ENCODE assay signal across 9 mouse cellular contexts in genomic region chr12:3307587-3307986, GRCm38 (mm10). TPM values are rescaled to one million over a fixed set of nuclear protein-coding genes. Genes with fewer than 3 reads are reported as not detected.
DNase-seq lines count a peak whose midpoint lies in the region; ATAC-seq and TF ChIP-seq lines count a peak whose summit lies in the region.
"Had no signal": no experiment of that assay in that cellular context is flagged by ENCODE, and none has a peak within 500 bp of the region (broad histone marks: within the 10 kb centered on the region; RNA-seq: fewer than 3 reads in every experiment).

No protein-coding gene starts in this region.

- peak overlapping the region; percentile 22 for H3K4me3 ChIP-seq in kidney, adult 2 months (ENCODE audit: insufficient read depth, low read depth, low read length)
- H3K4me3 ChIP-seq in brown adipose tissue, adult 24 weeks (ENCODE audit: insufficient read depth, low read depth, low read length) = peak overlapping the region; percentile 42
- peak overlapping the region; percentile 71 for H3K4me3 ChIP-seq in hindbrain, embryonic 16.5 days (ENCODE audit: low read length)
- peak overlapping the region; percentile 76 for H3K4me3 ChIP-seq in midbrain, embryonic 15.5 days

- peak overlapping the region; percentile 44 for H3K9ac ChIP-seq in hindbrain, embryonic 16.5 days (ENCODE audit: low read depth, low read length)
- H3K9ac ChIP-seq in midbrain, embryonic 15.5 days = peak overlapping the region; percentile 39

- TF ChIP-seq POLR2A in kidney, adult 2 months (IDR thresholded peaks at IDR 0.05; ENCODE audit: low read depth, low read length) = no peak

- no peaks in the 10 kb centered on the region for H3K27me3 ChIP-seq in kidney, adult 2 months (replicated peaks; ENCODE audit: control insufficient read depth, insufficient read depth, low read length)
- no peaks in the 10 kb centered on the region for H3K27me3 ChIP-seq in hindbrain, embryonic 16.5 days (replicated peaks; ENCODE audit: control insufficient read depth, insufficient read depth, low read length)
- H3K27me3 ChIP-seq in midbrain, embryonic 15.5 days (replicated peaks) = no peaks in the 10 kb centered on the region
- H3K27me3 ChIP-seq: Patski had no signal

- H3K4me1 ChIP-seq in kidney, adult 2 months (ENCODE audit: control insufficient read depth, insufficient read depth, low read length) = peaks cover 11% of the 10 kb centered on the region
- H3K4me1 ChIP-seq in brown adipose tissue, adult 24 weeks (ENCODE audit: control insufficient read depth, insufficient read depth, insufficient read length, low read length) = peaks cover 6% of the 10 kb centered on the region
- peaks cover 17% of the 10 kb centered on the region for H3K4me1 ChIP-seq in hindbrain, embryonic 16.5 days (ENCODE audit: control insufficient read depth, insufficient read depth, low read depth, low read length)
- H3K4me1 ChIP-seq in midbrain, embryonic 15.5 days = peaks cover 28% of the 10 kb centered on the region

- H3K27ac ChIP-seq in kidney, adult 2 months (ENCODE audit: insufficient read depth, low read depth, low read length) = no peak overlapping the region
- no peak overlapping the region for H3K27ac ChIP-seq in brown adipose tissue, adult 24 weeks (replicated peaks; ENCODE audit: low read depth, low read length)
- H3K27ac ChIP-seq in hindbrain, embryonic 16.5 days (ENCODE audit: low read depth, low read length) = no peak overlapping the region
- H3K27ac ChIP-seq in midbrain, embryonic 15.5 days = no peak overlapping the region

- intact Hi-C loops in left cerebral cortex, postnatal 10 days (cut with DNase I) = loop anchor here (2.0 to 5.0 kb wide), 2 partner anchors 57 to 70 kb away; no protein-coding TSS in a partner anchor

- no peaks in the 10 kb centered on the region for H3K36me3 ChIP-seq in kidney, adult 2 months (ENCODE audit: control insufficient read depth, insufficient read depth, low read length)
- no peaks in the 10 kb centered on the region for H3K36me3 ChIP-seq in hindbrain, embryonic 16.5 days (ENCODE audit: control insufficient read depth, insufficient read depth, low read length)
- H3K36me3 ChIP-seq in midbrain, embryonic 15.5 days (replicated peaks) = no peaks in the 10 kb centered on the region

- H3K4me2 ChIP-seq in hindbrain, embryonic 16.5 days (ENCODE audit: low read length) = peak overlapping the region; percentile 84
- H3K4me2 ChIP-seq in midbrain, embryonic 15.5 days = peak overlapping the region; percentile 79

- 11% methylated on average over 6 of the region's 6 CpGs for WGBS in kidney, adult 2 months
- WGBS in hindbrain, embryonic 16.5 days = 36% methylated on average over 6 of the region's 6 CpGs
- 40% methylated on average over 6 of the region's 6 CpGs for WGBS in midbrain, embryonic 15.5 days

- TF ChIP-seq CTCF in kidney, adult 2 months (conservative IDR thresholded peaks at IDR 0.05; ENCODE audit: insufficient read depth, insufficient read length, low read depth, low read length) = no peak

- no peak for DNase-seq in kidney, adult 2 months
- DNase-seq in kidney, postnatal 14 days = no peak
- DNase-seq in natural killer cell, adult 2 months (ENCODE audit: low spot score in 2 of 2) = no peak
- no peak for DNase-seq in left cerebral cortex, postnatal 10 days (ENCODE audit: extremely low spot score in 1 of 2, low spot score in 2 of 2)
- DNase-seq in layer of hippocampus, adult 11-12 months (ENCODE audit: low spot score) = no peak

- no peaks in the 10 kb centered on the region for H3K9me3 ChIP-seq in hindbrain, embryonic 16.5 days (ENCODE audit: control insufficient read depth, low read length)
- H3K9me3 ChIP-seq in midbrain, embryonic 15.5 days = no peaks in the 10 kb centered on the region

- no peak for ATAC-seq in hindbrain, embryonic 16.5 days
- no peak for ATAC-seq in midbrain, embryonic 15.5 days (replicated peaks)
- ATAC-seq: Patski had no signal

RNA-seq across cellular contexts. Expression of gene Rab10, which starts 2.2 kb away (rescaled TPM):
- polyA plus RNA-seq in kidney, adult 2 months (2012; rRNA removed) = 30.5 and 34.5 TPM in 2 replicates
- 102 and 108 TPM in 2 replicates for polyA plus RNA-seq in brown adipose tissue, adult 24 weeks (2012; ENCODE audit: insufficient read depth, insufficient read length, missing spikeins)
- polyA plus RNA-seq in hindbrain, embryonic 16.5 days (2015; fragmentation: Nextera tagmentation; extraction: Ambion mirVana) = 139 and 145 TPM in 2 replicates
- polyA plus RNA-seq in midbrain, embryonic 15.5 days (2015; fragmentation: Nextera tagmentation; extraction: Ambion mirVana) = 145 and 148 TPM in 2 replicates
- total RNA-seq in left cerebral cortex, postnatal 10 days (2021) = 100 to 1,000 TPM; 217 to 226 TPM

RNA-seq across cellular contexts. Expression of gene Kif3c, which starts 57.3 kb away (rescaled TPM):
- polyA plus RNA-seq in kidney, adult 2 months (2012; rRNA removed) = 5.7 and 7.2 TPM in 2 replicates
- polyA plus RNA-seq in brown adipose tissue, adult 24 weeks (2012; ENCODE audit: insufficient read depth, insufficient read length, missing spikeins) = 2.2 and 2.4 TPM in 2 replicates
- polyA plus RNA-seq in hindbrain, embryonic 16.5 days (2015; fragmentation: Nextera tagmentation; extraction: Ambion mirVana) = 75.9 and 91.8 TPM in 2 replicates
- 94.9 and 95.6 TPM in 2 replicates for polyA plus RNA-seq in midbrain, embryonic 15.5 days (2015; fragmentation: Nextera tagmentation; extraction: Ambion mirVana)
- 100 to 1,000 TPM; 211 to 214 TPM for total RNA-seq in left cerebral cortex, postnatal 10 days (2021)

Comparison
In these comparisons a context has a peak if more than half of its experiments do, and no peak if none do; other contexts are left out.
1. H3K4me3 ChIP-seq: peak in every context shown above with its lines; median percentile 76 in midbrain, embryonic 15.5 days; 71 in hindbrain, embryonic 16.5 days; 42 in brown adipose tissue, adult 24 weeks; 22 in kidney, adult 2 months.